Mouse (Mus musculus): ENCODE results near the gene Arl11.

The Arl11 gene

DNA sequence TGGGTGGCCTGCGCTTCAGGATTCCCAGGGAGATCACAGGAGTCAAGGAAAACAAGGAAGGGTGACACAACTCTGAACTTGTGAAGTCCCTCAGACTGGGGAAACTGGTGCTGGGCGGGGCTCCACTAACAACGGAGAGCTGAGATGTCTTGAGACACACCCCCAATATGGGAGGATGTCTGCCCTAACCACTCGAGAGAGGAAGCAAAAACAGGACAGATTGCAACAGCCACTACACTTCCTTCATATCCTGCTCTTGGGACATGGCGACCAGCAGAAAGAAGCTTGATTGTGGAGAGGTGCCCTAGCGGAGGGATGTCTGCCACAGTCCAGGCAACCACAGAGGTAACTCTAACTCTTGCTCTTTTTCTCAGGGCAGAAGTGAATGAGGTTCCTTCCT, at the start of gene Arl11:
Gene Arl11, plus strand, starts transcription at position 161 of the 400 bp plus-strand sequence.
- DNase-seq (ENCODE audit: low read depth, low spot score) = no peak

DNA sequence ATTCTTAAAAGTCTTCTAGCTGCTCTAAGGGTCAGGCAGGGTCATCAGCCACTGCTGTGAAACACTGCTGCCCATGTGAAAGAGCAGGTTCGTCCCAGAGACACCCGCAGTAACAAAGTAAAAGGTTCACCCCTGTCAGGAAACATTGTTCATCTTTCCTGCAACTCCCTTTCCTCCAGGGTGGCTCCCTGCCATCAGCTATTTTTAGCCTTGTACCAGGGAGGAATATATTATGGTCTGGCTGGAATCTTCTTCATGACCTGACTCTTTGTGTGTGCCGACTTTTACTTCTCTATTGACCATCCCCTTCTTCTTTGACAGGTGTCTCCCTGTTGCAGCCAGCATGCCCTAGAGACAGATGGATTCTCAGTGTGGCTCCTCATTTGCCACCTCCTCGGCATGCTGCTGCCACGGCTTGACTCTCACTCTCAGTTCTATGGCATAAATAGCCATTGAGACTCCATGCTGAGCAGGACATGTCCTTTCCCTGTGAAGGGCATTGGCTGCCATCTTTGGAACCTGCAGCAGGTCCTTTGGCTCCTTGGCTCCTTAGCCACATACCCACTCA, 41.6 kb upstream of the Arl11 start:
- no peak for DNase-seq (ENCODE audit: low read depth, low spot score)

DNA sequence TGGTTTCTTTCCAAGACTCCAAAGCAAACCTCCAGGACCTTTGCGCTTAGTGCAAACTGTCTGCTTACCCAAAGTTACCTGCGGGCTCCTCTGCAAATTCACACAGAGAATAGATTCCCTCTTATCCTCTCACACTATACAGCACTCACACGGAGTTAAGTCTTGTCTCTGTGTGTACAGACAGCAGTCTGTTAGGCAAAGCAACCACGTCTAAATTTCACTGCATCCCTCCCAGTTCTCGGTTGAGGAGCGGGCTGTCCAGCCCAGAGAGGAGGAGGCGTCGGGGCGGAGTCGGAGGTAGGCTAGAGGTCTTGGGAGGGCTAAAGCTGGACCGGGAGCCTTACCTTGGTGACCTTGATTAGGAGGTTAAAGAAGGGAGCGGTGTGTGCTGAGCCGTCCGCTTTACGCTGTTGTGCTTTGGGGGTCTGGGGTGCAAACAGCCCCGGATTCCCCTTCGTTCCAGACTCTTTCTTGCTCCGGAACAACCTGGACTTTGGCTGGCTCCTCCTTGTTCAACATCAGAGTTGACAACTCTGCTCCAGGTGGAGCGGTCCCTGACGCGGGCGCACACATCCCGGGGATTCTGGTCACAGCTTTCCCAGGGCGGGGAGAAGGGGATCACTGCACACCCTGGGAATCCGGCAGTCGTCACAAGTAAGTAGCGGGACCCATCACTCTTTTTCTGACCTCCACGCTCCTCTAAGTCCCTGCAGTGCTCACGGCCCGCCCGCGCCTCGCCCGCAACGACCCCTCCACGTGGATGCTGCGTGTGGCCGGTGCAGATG, 34.9 kb upstream of the Arl11 start:
- no peak for DNase-seq (ENCODE audit: low read depth, low spot score)

GRCm38 (mm10) chr14:61277285-61277684, 32.3 kb upstream of the Arl11 start:
- peak; percentile 54 for DNase-seq (ENCODE audit: low read depth, low spot score)

- DNase-seq (ENCODE audit: low read depth, low spot score) = peak; percentile 47
Measured at GRCm38 (mm10) chr14:61278676-61279300, 30.8 kb upstream of the Arl11 start.

DNA sequence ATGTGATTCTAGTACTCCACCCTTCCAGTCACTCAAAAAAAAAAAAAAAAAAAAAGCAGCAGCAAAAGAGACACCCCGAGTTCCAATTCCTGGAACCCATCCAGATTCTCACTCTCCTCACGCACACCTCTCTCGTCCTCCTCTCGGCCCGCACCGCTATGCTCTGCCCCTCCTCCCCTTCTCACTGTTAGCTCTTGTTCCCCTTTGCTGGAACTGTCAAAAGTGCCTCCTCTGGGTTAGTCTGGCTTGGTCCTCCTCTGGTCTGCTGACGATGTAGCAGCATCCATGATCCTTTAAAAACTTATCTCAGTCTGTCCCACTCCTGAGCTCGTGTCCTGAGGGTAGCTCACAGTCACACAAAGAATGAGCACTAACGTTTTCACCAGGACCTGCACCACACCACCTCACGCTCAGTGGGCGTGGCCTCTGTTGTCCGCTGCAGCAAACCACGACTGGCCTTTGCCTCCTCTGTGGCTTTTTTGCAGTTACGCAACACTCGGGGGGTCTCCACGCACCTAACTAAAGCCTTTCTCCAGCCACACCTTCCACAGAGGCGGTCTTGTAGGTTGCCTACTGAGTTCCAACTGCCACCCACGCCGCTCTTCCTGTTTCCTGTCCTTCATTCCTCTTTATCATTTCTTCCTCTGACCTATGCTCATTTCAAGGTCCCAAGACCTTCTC, 20.8 kb upstream of the Arl11 start:
- no peak for DNase-seq (ENCODE audit: low read depth, low spot score)

DNA sequence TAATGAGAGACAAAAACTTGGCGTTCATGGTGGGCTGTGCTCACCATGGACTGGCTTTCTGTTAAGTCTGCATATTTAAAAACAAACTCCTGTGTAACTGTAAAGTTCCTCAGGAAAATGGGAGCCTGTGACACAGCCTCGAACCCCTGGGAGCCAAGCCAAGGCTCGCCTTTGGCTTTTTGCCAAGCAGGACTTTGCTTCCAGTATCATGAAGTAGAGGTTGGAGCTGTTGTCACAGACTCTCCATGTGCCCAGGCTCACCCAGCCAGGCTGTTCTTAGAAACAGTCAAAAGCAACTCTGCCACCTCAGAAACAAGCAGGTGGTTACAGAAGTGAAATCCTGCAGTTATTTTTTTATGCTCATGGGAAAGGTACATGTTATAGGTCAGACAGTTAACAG, 18.9 kb upstream of the Arl11 start:
- DNase-seq (ENCODE audit: low read depth, low spot score) = no peak

DNA sequence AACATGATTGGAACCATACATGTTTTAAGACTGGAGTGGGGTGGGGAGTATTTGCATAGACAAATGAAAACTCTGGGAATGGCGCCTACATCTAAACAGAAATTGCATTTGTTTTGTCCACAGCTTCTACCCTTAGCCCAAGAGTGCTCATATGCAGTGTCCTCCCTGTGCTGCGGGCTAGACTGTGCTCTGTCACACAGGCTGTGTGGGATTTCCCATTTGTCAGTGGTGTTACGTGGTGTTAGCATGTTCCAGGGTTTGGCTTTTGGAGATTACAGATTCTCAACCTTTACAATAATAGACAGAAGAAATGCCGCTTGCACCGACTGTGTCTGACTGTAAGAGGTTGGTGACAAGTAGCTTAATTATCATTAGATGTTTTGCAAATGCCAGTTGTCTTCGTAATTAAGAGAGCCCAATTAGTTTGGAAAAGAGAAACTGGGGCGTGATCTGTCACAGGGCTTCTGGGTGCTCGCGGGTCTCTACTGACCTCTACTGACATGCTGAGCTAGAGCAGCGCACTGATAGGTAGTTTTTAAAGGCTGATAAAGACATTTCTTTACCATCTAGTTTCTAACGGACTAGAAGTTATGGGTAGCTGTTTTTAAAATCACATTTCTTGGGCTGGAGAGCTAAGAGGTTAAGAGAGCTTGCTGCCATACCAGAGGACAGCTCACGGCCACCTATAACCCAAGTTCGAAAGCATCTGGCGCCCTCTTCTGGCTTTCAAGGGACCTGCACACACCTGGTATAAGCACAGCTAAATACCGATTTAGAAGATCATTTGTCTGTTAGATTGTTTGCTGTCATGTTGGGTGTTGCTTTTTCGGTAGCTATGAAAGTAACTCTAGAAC, 15.4 kb upstream of the Arl11 start:
- peak; percentile 90 for DNase-seq (ENCODE audit: low read depth, low spot score)

- peak; percentile 84 for DNase-seq (ENCODE audit: low read depth, low spot score)
Measured at GRCm38 (mm10) chr14:61294738-61295079, 14.8 kb upstream of the Arl11 start.

DNA sequence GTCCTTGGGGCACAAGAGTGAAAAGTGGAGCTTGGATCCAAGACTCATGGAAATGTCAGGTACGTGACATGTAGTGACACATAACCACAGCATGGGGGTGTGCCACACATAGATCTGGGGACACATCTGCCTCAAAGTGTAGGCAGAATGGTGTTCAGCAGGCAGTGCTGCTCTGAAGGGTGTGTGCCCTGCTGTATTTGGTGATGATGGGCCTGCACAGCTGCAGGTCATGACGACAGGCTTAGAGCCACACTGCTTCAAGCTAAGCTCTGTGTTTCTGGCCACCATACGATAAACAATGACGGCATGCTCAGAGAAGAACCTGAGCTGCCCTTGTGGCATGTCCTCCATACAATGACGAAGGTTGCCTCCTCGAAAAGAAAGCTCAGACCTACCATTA, 9.7 kb upstream of the Arl11 start:
- DNase-seq (ENCODE audit: low read depth, low spot score) = no peak

DNA sequence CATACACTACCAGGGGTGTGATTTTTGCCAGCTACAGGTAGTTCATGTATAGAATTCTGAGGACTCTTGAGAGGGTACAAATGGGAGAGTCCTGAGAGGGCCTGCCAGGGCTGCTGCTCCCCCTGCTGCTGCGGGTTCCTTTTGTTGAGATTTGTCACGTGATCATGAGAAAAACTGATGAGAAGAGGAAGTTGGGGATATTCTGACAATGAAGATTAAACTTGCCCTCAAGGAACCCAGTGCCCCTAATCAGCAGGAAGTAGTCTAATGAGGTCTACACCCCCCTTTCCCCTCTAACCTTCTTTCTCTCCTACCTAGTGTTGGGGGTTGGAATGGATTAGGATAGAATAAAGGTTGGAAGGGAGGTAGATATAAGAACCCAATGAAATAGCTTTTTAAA, 8.2 kb upstream of the Arl11 start:
- DNase-seq (ENCODE audit: low read depth, low spot score) = peak; percentile 29

DNA sequence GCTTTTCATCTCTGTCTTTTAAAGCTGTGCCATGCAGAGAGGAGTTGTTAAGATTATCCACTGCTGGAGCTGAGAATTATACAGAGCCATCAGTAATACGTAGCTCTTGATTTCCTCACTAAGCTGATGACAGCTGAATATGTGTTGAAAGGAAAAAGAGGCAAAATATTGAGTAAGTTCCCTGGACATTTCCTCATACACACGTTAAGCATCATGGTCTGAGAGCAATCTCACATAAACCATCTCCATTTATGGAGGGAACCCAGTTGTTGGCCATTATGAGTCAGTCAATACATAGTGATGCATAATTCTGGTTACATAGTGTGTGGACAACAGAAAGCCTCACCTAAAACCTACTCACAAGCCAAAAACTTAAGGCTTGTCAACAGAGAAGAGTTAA, 7.1 kb upstream of the Arl11 start:
- no peak for DNase-seq (ENCODE audit: low read depth, low spot score)

DNA sequence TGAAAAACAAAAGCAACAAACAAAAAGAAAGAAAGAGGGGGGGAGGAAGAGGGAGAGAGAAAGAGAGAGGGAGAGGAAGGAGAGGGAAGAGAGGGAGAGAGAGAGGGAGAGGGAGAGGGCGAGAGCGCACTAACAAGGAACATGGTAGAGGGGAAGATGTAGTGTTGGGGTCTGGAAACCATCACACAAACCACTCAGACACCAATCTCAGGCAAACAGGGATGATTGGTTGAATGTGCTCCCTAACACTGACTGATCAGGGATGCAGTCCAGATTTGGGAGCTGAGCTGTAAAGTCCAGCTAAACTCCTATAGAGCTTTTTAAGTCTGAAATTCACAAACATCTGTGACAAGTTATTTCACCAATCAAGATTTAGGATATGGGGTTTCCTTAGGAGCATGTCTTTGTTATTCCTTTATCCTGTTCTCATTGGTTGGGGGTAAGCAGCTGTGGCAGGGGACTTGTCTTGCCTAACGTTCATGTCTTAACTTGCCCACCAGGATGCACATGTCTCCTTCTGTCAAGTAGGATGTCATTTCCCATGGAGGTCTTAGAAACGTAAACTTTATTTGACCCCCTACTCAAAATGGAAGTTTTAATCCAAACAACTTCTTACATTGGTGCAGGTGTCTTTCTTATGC, 5.5 kb upstream of the Arl11 start:
- DNase-seq (ENCODE audit: low read depth, low spot score) = no peak

- DNase-seq (ENCODE audit: low read depth, low spot score) = no peak
Measured at GRCm38 (mm10) chr14:61310036-61310772, 651 bp downstream of the Arl11 start.

- DNase-seq (ENCODE audit: low read depth, low spot score) = no peak
Measured at GRCm38 (mm10) chr14:61310963-61311362, 1.4 kb downstream of the Arl11 start.

- peak; percentile 51 for DNase-seq (ENCODE audit: low read depth, low spot score)
Measured at GRCm38 (mm10) chr14:61316861-61317260, 7.3 kb downstream of the Arl11 start.

DNA sequence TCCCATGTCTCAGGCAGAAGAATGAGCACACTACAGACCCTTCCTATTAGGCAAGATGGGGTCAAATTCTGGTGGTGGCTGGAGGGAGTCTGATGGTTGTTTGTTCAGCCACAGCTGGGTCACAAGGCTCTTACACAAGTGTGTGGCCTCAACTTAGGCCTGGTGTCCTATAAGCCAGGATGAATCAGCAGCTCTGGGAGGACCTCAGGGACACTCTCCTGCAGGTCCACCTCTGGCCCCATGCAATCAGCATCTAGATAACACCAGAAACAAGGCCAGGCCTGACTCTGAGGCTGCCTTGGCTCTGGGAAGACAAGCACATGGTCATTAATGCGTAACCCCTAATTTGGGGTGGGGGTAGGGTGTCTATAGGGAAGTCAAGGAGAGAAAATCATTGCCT, 11.2 kb downstream of the Arl11 start:
- no peak for DNase-seq (ENCODE audit: low read depth, low spot score)

GRCm38 (mm10) chr14:61321200-61321599, 11.6 kb downstream of the Arl11 start:
- DNase-seq (ENCODE audit: low read depth, low spot score) = no peak

GRCm38 (mm10) chr14:61322740-61323139, 13.2 kb downstream of the Arl11 start:
- no peak for DNase-seq (ENCODE audit: low read depth, low spot score)

DNA sequence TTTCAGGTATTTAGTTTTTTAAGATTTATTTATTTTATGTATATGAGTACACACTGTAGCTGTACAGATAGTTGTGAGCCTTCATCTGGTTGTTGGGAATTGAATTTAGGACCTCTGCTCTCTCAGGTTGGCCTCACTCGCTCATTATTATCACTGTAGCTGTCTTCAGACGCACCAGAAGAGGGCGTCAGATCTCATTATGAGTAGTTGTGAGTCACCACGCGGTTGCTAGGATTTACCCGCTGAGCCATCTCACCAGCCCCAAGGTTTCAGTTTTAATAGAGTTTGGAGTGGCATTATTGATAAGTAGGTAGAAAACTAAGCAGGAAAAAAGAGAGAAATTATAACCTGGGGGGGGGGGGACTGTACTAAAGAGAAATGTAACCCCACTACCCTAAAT, 17.5 kb downstream of the Arl11 start:
- DNase-seq (ENCODE audit: low read depth, low spot score) = peak; percentile 59
